Comparison of ENCODE assay signal across 24 mouse cellular contexts in genomic region chr7:142419887-142420286, GRCm38 (mm10). TPM values are rescaled to one million over a fixed set of nuclear protein-coding genes. Genes with fewer than 3 reads are reported as not detected.
DNase-seq lines count a peak whose midpoint lies in the region; ATAC-seq and TF ChIP-seq lines count a peak whose summit lies in the region.
"Had no signal": no experiment of that assay in that cellular context is flagged by ENCODE, and none has a peak within 500 bp of the region (broad histone marks: within the 10 kb centered on the region; RNA-seq: fewer than 3 reads in every experiment).

No protein-coding gene starts in this region.

- no peaks in the 10 kb centered on the region for H3K9me3 ChIP-seq in MEL (replicated peaks; ENCODE audit: insufficient read depth, low read length)
- no peaks in the 10 kb centered on the region for H3K9me3 ChIP-seq in liver, postnatal 0 days (ENCODE audit: low read length)
- no peaks in the 10 kb centered on the region for H3K9me3 ChIP-seq in midbrain, embryonic 13.5 days
- H3K9me3 ChIP-seq: hindbrain, embryonic 13.5 days had no signal

- H3K4me3 ChIP-seq in MEL (ENCODE audit: control insufficient read depth in 1 of 2, insufficient read depth in 1 of 2, low read depth in 2 of 2, low read length in 2 of 2), result peak overlapping the region; percentile 6 to 18; a peak in 1 of 4 replicates
- H3K4me3 ChIP-seq in bone marrow, adult 2 months (replicated peaks; ENCODE audit: control insufficient read depth, low read depth, low read length), result peak overlapping the region; percentile 17
- H3K4me3 ChIP-seq in liver, postnatal 0 days (ENCODE audit: low read depth, low read length), result no peak overlapping the region
- H3K4me3 ChIP-seq in midbrain, embryonic 13.5 days (replicated peaks), result no peak overlapping the region
- H3K4me3 ChIP-seq: forebrain, embryonic 10.5 days; hindbrain, embryonic 13.5 days had no signal

- no peaks in the 10 kb centered on the region for H3K27me3 ChIP-seq in MEL (ENCODE audit: control insufficient read depth in 1 of 2, insufficient read depth in 2 of 2, low read length in 2 of 2)
- no peaks in the 10 kb centered on the region for H3K27me3 ChIP-seq in liver, postnatal 0 days (ENCODE audit: insufficient read depth, low read length)
- no peaks in the 10 kb centered on the region for H3K27me3 ChIP-seq in midbrain, embryonic 13.5 days

- DNase-seq in MEL (ENCODE audit: low read depth, low spot score), result peak; percentile 79
- no peak for DNase-seq in liver, postnatal 0 days
- DNase-seq in layer of hippocampus, postnatal 36 days, result no peak
- no peak for DNase-seq in kidney, postnatal 4 days
- DNase-seq: adrenal gland, adult 2 months; cerebellum, postnatal 25 days; gastrocnemius, postnatal 14 days; kidney, adult 11 months; kidney, postnatal 10 days; lung, adult 18-20 months; right cerebral cortex, postnatal 14 days; thymus, postnatal 36 days had no signal

- TF ChIP-seq CTCF in MEL (IDR thresholded peaks at IDR 0.05 in 2 of 3, conservative IDR thresholded peaks at IDR 0.05 in 1 of 3; ENCODE audit: control insufficient read depth in 1 of 3, insufficient read depth in 1 of 3, low read depth in 2 of 3, low read length in 3 of 3, poor library complexity in 1 of 3, severe bottlenecking in 1 of 3), result no peak
- no peak for TF ChIP-seq CTCF in bone marrow, adult 2 months (IDR thresholded peaks at IDR 0.05; ENCODE audit: control insufficient read depth, insufficient read depth, low read length)
- TF ChIP-seq CTCF in liver, postnatal 0 days (IDR thresholded peaks at IDR 0.05; ENCODE audit: low read depth), result no peak

- no peaks in the 10 kb centered on the region for H3K79me2 ChIP-seq in MEL (ENCODE audit: control insufficient read depth, insufficient read depth, low read length, poor library complexity)

- peaks cover 14 to 21% of the 10 kb centered on the region in 2 experiments for H3K4me1 ChIP-seq in MEL (ENCODE audit: control insufficient read depth in 1 of 2, insufficient read depth in 2 of 2, low read length in 2 of 2)
- H3K4me1 ChIP-seq in bone marrow, adult 2 months (ENCODE audit: control insufficient read depth, insufficient read depth, low read length), result peaks cover 5% of the 10 kb centered on the region; the same call in 1 of the 2 replicates
- H3K4me1 ChIP-seq in liver, postnatal 0 days (ENCODE audit: insufficient read depth), result peaks cover 30% of the 10 kb centered on the region
- H3K4me1 ChIP-seq in midbrain, embryonic 13.5 days (replicated peaks), result no peaks in the 10 kb centered on the region
- H3K4me1 ChIP-seq: forebrain, embryonic 10.5 days; hindbrain, embryonic 13.5 days had no signal

- 22% methylated on average over 5 of the region's 5 CpGs for WGBS in bone marrow, adult 2 months
- WGBS in liver, postnatal 0 days (ENCODE audit: insufficient replicate concordance), result 42% methylated on average over 5 of the region's 5 CpGs
- WGBS in midbrain, embryonic 13.5 days, result 85% methylated on average over 5 of the region's 5 CpGs

- peak; percentile 32 for ATAC-seq in granulocyte monocyte progenitor cell, adult 5-6 weeks (replicated peaks; ENCODE audit: poor library complexity, severe bottlenecking)
- ATAC-seq in liver, postnatal 0 days, result peak; percentile 80
- ATAC-seq in midbrain, embryonic 13.5 days, result no peak
- no peak for ATAC-seq in CD4-positive, CD25-positive, alpha-beta regulatory T cell, adult 4 months

- no peak for TF ChIP-seq RAD21 in MEL (IDR thresholded peaks at IDR 0.05; ENCODE audit: low read depth, low read length)

- peak overlapping the region; percentile 94 for H3K27ac ChIP-seq in MEL (ENCODE audit: control insufficient read depth, low read depth, low read length)
- H3K27ac ChIP-seq in bone marrow, adult 2 months (ENCODE audit: control insufficient read depth, insufficient read depth, low read depth, low read length, poor library complexity), result peak overlapping the region; percentile 56; the same call in 1 of the 2 replicates
- peak overlapping the region; percentile 73 for H3K27ac ChIP-seq in liver, postnatal 0 days (ENCODE audit: low read depth)
- no peak overlapping the region for H3K27ac ChIP-seq in midbrain, embryonic 13.5 days
- H3K27ac ChIP-seq: forebrain, embryonic 10.5 days; hindbrain, embryonic 13.5 days had no signal

- peak; percentile 96 to 97 for TF ChIP-seq EP300 in MEL (IDR thresholded peaks at IDR 0.05; ENCODE audit: low read depth in 1 of 2, low read length in 2 of 2)
- TF ChIP-seq EP300 in liver, postnatal 0 days (IDR thresholded peaks at IDR 0.05; ENCODE audit: low read depth), result peak; percentile 91

- peaks cover 0 to 15% of the 10 kb centered on the region in 2 experiments; a peak in 2 of 4 replicates for H3K36me3 ChIP-seq in MEL (ENCODE audit: control insufficient read depth in 1 of 2, insufficient read depth in 2 of 2, low read length in 2 of 2)
- H3K36me3 ChIP-seq in liver, postnatal 0 days (replicated peaks; ENCODE audit: insufficient read depth, low read length), result no peaks in the 10 kb centered on the region
- no peaks in the 10 kb centered on the region for H3K36me3 ChIP-seq in midbrain, embryonic 13.5 days
- H3K36me3 ChIP-seq: forebrain, embryonic 10.5 days; hindbrain, embryonic 13.5 days had no signal

- H3K9ac ChIP-seq in MEL (ENCODE audit: control insufficient read depth, low read depth, low read length, poor library complexity, severe bottlenecking), result peak overlapping the region; percentile 50
- no peak overlapping the region; the same call in 1 of the 2 replicates for H3K9ac ChIP-seq in liver, postnatal 0 days (replicated peaks)
- H3K9ac ChIP-seq in midbrain, embryonic 13.5 days (replicated peaks), result no peak overlapping the region
- H3K9ac ChIP-seq: hindbrain, embryonic 13.5 days had no signal

- peak overlapping the region; percentile 54 for H3K4me2 ChIP-seq in liver, postnatal 0 days (ENCODE audit: low read depth, low read length)
- H3K4me2 ChIP-seq in midbrain, embryonic 13.5 days (replicated peaks), result no peak overlapping the region
- H3K4me2 ChIP-seq: hindbrain, embryonic 13.5 days had no signal

- TF ChIP-seq POLR2A in MEL (IDR thresholded peaks at IDR 0.05; ENCODE audit: control insufficient read depth in 1 of 2, insufficient read depth in 1 of 2, low read depth in 1 of 2, low read length in 2 of 2, poor library complexity in 1 of 2), result no peak
- TF ChIP-seq POLR2A in bone marrow, adult 2 months (IDR thresholded peaks at IDR 0.05; ENCODE audit: borderline replicate concordance, control insufficient read depth, low read depth, low read length), result no peak

RNA-seq across cellular contexts. Expression of gene Syt8, which starts 14.8 kb away (rescaled TPM):
- total RNA-seq in MEL (2012; rRNA removed), result not detected in 2 replicates
- not detected for polyA plus RNA-seq in MEL (2012; ENCODE audit: insufficient read depth in 1 of 2, insufficient read length in 2 of 2, low read depth in 1 of 2, low replicate concordance in 2 of 2, missing spikeins in 1 of 2)
- polyA plus RNA-seq in bone marrow, adult 2 months (2011; ENCODE audit: insufficient read depth, insufficient read length, low replicate concordance, missing spikeins), result 2.5 TPM in 1 of 2 replicates, not detected in the other
- total RNA-seq in granulocyte monocyte progenitor cell, adult 5-6 weeks (2014; fragmentation: Nextera tagmentation), result not detected in 2 replicates
- total RNA-seq in granulocyte monocyte progenitor cell, adult 5-6 weeks (2017), result not detected in 2 replicates
- polyA plus RNA-seq in liver, postnatal 0 days (2015; fragmentation: Nextera tagmentation; extraction: Ambion mirVana), result not detected in 2 replicates
- total RNA-seq in layer of hippocampus, postnatal 36 days (2021), result not detected
- not detected in 2 replicates for polyA plus RNA-seq in midbrain, embryonic 13.5 days (2015; fragmentation: Nextera tagmentation; extraction: Ambion mirVana)
- not detected for polyA plus RNA-seq in CD4-positive, CD25-positive, alpha-beta regulatory T cell, adult 4 months (2017; shearing (Covaris generic))
- total RNA-seq: adrenal gland, adult 2 months; gastrocnemius, postnatal 14 days; layer of hippocampus, postnatal 10 days; left cerebral cortex, postnatal 25 days had no signal
- polyA plus RNA-seq: embryonic facial prominence, embryonic 11.5 days; forebrain, embryonic 10.5 days; frontal cortex, adult 2 months; hindbrain, embryonic 13.5 days had no signal

RNA-seq across cellular contexts. Expression of gene Tnni2, which starts 21.7 kb away (rescaled TPM):
- total RNA-seq in MEL (2012; rRNA removed), result not detected in 2 replicates
- polyA plus RNA-seq in MEL (2012; ENCODE audit: insufficient read depth in 1 of 2, insufficient read length in 2 of 2, low read depth in 1 of 2, low replicate concordance in 2 of 2, missing spikeins in 1 of 2), result under 1 TPM in 1 of 2 experiments, not detected in 1; 0.84 TPM
- polyA plus RNA-seq in bone marrow, adult 2 months (2011; ENCODE audit: insufficient read depth, insufficient read length, low replicate concordance, missing spikeins), result 19.2 and 51.8 TPM in 2 replicates
- 5.6 and 6.0 TPM in 2 replicates for total RNA-seq in granulocyte monocyte progenitor cell, adult 5-6 weeks (2014; fragmentation: Nextera tagmentation)
- total RNA-seq in granulocyte monocyte progenitor cell, adult 5-6 weeks (2017), result 3.0 and 8.1 TPM in 2 replicates
- polyA plus RNA-seq in liver, postnatal 0 days (2015; fragmentation: Nextera tagmentation; extraction: Ambion mirVana), result 6.9 and 72.7 TPM in 2 replicates
- total RNA-seq in layer of hippocampus, postnatal 36 days (2021), result not detected
- polyA plus RNA-seq in midbrain, embryonic 13.5 days (2015; fragmentation: Nextera tagmentation; extraction: Ambion mirVana), result 0.59 and 0.75 TPM in 2 replicates
- not detected for polyA plus RNA-seq in CD4-positive, CD25-positive, alpha-beta regulatory T cell, adult 4 months (2017; shearing (Covaris generic))
- total RNA-seq: layer of hippocampus, postnatal 10 days; left cerebral cortex, postnatal 25 days had no signal
- polyA plus RNA-seq: adrenal gland, adult 2 months; testis, adult 2 months had no signal

RNA-seq across cellular contexts. Expression of gene Ctsd, which starts 32.0 kb away (rescaled TPM):
- 112 and 115 TPM in 2 replicates for total RNA-seq in MEL (2012; rRNA removed)
- polyA plus RNA-seq in MEL (2012; ENCODE audit: insufficient read depth in 1 of 2, insufficient read length in 2 of 2, low read depth in 1 of 2, low replicate concordance in 2 of 2, missing spikeins in 1 of 2), result 100 to 1,000 TPM in 1 of 2 experiments, 10 to 100 TPM in 1; 89.3 to 179 TPM
- polyA plus RNA-seq in bone marrow, adult 2 months (2011; ENCODE audit: insufficient read depth, insufficient read length, low replicate concordance, missing spikeins), result 137 and 308 TPM in 2 replicates
- 152 and 191 TPM in 2 replicates for total RNA-seq in granulocyte monocyte progenitor cell, adult 5-6 weeks (2014; fragmentation: Nextera tagmentation)
- total RNA-seq in granulocyte monocyte progenitor cell, adult 5-6 weeks (2017), result 128 and 144 TPM in 2 replicates
- polyA plus RNA-seq in liver, postnatal 0 days (2015; fragmentation: Nextera tagmentation; extraction: Ambion mirVana), result 311 and 324 TPM in 2 replicates
- 100 to 1,000 TPM; 289 to 292 TPM for total RNA-seq in layer of hippocampus, postnatal 36 days (2021)
- 191 and 206 TPM in 2 replicates for polyA plus RNA-seq in midbrain, embryonic 13.5 days (2015; fragmentation: Nextera tagmentation; extraction: Ambion mirVana)
- polyA plus RNA-seq in CD4-positive, CD25-positive, alpha-beta regulatory T cell, adult 4 months (2017; shearing (Covaris generic)), result 100 to 1,000 TPM; 277 to 325 TPM

RNA-seq across cellular contexts. Expression of gene Gm49369, which starts 37.4 kb away (rescaled TPM):
- 3.2 and 8.1 TPM in 2 replicates for total RNA-seq in MEL (2012; rRNA removed)
- 10 to 100 TPM in 1 of 2 experiments, not detected in 1; 15.2 TPM for polyA plus RNA-seq in MEL (2012; ENCODE audit: insufficient read depth in 1 of 2, insufficient read length in 2 of 2, low read depth in 1 of 2, low replicate concordance in 2 of 2, missing spikeins in 1 of 2)
- not detected in 2 replicates for polyA plus RNA-seq in bone marrow, adult 2 months (2011; ENCODE audit: insufficient read depth, insufficient read length, low replicate concordance, missing spikeins)
- total RNA-seq in granulocyte monocyte progenitor cell, adult 5-6 weeks (2014; fragmentation: Nextera tagmentation), result not detected in 2 replicates
- 38.0 and 63.2 TPM in 2 replicates for total RNA-seq in granulocyte monocyte progenitor cell, adult 5-6 weeks (2017)
- not detected in 2 replicates for polyA plus RNA-seq in liver, postnatal 0 days (2015; fragmentation: Nextera tagmentation; extraction: Ambion mirVana)
- total RNA-seq in layer of hippocampus, postnatal 36 days (2021), result not detected
- not detected in 2 replicates for polyA plus RNA-seq in midbrain, embryonic 13.5 days (2015; fragmentation: Nextera tagmentation; extraction: Ambion mirVana)
- polyA plus RNA-seq in CD4-positive, CD25-positive, alpha-beta regulatory T cell, adult 4 months (2017; shearing (Covaris generic)), result not detected
- polyA plus RNA-seq: adrenal gland, adult 2 months; embryonic facial prominence, embryonic 11.5 days; forebrain, embryonic 10.5 days; heart, embryonic 16.5 days; testis, adult 2 months had no signal

RNA-seq across cellular contexts. Expression of gene Lsp1, which starts 40.7 kb away (rescaled TPM):
- not detected in 2 replicates for total RNA-seq in MEL (2012; rRNA removed)
- polyA plus RNA-seq in MEL (2012; ENCODE audit: insufficient read depth in 1 of 2, insufficient read length in 2 of 2, low read depth in 1 of 2, low replicate concordance in 2 of 2, missing spikeins in 1 of 2), result not detected
- 135 and 280 TPM in 2 replicates for polyA plus RNA-seq in bone marrow, adult 2 months (2011; ENCODE audit: insufficient read depth, insufficient read length, low replicate concordance, missing spikeins)
- 41.4 and 58.5 TPM in 2 replicates for total RNA-seq in granulocyte monocyte progenitor cell, adult 5-6 weeks (2014; fragmentation: Nextera tagmentation)
- 50.3 and 51.9 TPM in 2 replicates for total RNA-seq in granulocyte monocyte progenitor cell, adult 5-6 weeks (2017)
- 31.5 and 33.6 TPM in 2 replicates for polyA plus RNA-seq in liver, postnatal 0 days (2015; fragmentation: Nextera tagmentation; extraction: Ambion mirVana)
- total RNA-seq in layer of hippocampus, postnatal 36 days (2021), result 1 to 10 TPM; 1.2 to 3.4 TPM
- polyA plus RNA-seq in midbrain, embryonic 13.5 days (2015; fragmentation: Nextera tagmentation; extraction: Ambion mirVana), result 6.5 and 6.9 TPM in 2 replicates
- 1,000 to 10,000 TPM; 1,098 to 1,582 TPM for polyA plus RNA-seq in CD4-positive, CD25-positive, alpha-beta regulatory T cell, adult 4 months (2017; shearing (Covaris generic))

Comparison
In these comparisons a context has a peak if more than half of its experiments do, and no peak if none do; other contexts are left out.
1. H3K4me3 ChIP-seq: peak in MEL (2 of 2) and bone marrow, adult 2 months (single experiment); none in liver, postnatal 0 days (single experiment) and midbrain, embryonic 13.5 days (single experiment).
2. ATAC-seq: peak in granulocyte monocyte progenitor cell, adult 5-6 weeks (single experiment) and liver, postnatal 0 days (single experiment); none in midbrain, embryonic 13.5 days (single experiment) and CD4-positive, CD25-positive, alpha-beta regulatory T cell, adult 4 months (single experiment).